23 mouse cellular contexts compared by ENCODE assay signal in genomic region chr7:120182891-120183290, GRCm38 (mm10). TPM values are rescaled to one million over a fixed set of nuclear protein-coding genes. Genes with fewer than 3 reads are reported as not detected.
"Had no signal": no experiment of that assay in that cellular context is flagged by ENCODE, and none has a peak within 500 bp of the region (broad histone marks: within the 10 kb centered on the region; RNA-seq: fewer than 3 reads in every experiment).

No protein-coding gene starts in this region.

- DNase-seq: retina, postnatal 1 day; right cerebral cortex, adult 18-20 months; right cerebral cortex, postnatal 14 days; right cerebral cortex, postnatal 25 days; right cerebral cortex, postnatal 4 days; spleen, adult 18-20 months; thymus, adult 18-20 months; thymus, adult 2 months; thymus, postnatal 14 days; thymus, postnatal 25 days; thymus, postnatal 36 days; thymus, postnatal 4 days had no signal

- H3K27ac ChIP-seq: neural tube, embryonic 13.5 days; neural tube, embryonic 15.5 days; stomach, embryonic 15.5 days; stomach, postnatal 0 days had no signal

- H3K9ac ChIP-seq: neural tube, embryonic 13.5 days; neural tube, embryonic 15.5 days; stomach, embryonic 15.5 days had no signal

- H3K4me3 ChIP-seq: neural tube, embryonic 13.5 days; neural tube, embryonic 15.5 days; stomach, embryonic 15.5 days had no signal

- H3K9me3 ChIP-seq: neural tube, embryonic 13.5 days; neural tube, embryonic 15.5 days; stomach, embryonic 15.5 days had no signal

- H3K4me1 ChIP-seq: neural tube, embryonic 13.5 days; neural tube, embryonic 15.5 days; stomach, embryonic 15.5 days had no signal

- H3K4me2 ChIP-seq: neural tube, embryonic 13.5 days; neural tube, embryonic 15.5 days; stomach, embryonic 15.5 days had no signal

- H3K36me3 ChIP-seq: neural tube, embryonic 13.5 days; neural tube, embryonic 15.5 days; stomach, embryonic 15.5 days had no signal

- H3K27me3 ChIP-seq: neural tube, embryonic 13.5 days; neural tube, embryonic 15.5 days; stomach, embryonic 15.5 days had no signal

RNA-seq across cellular contexts. Expression of gene Anks4b, which starts 9.2 kb away (rescaled TPM):
- polyA plus RNA-seq: neural tube, embryonic 13.5 days; neural tube, embryonic 14.5 days; neural tube, embryonic 15.5 days; spleen, adult 2 months; stomach, embryonic 14.5 days; urinary bladder, adult 2 months had no signal

RNA-seq across cellular contexts. Expression of gene Abca14, which starts 20.9 kb away (rescaled TPM):
- polyA plus RNA-seq: neural tube, embryonic 13.5 days; neural tube, embryonic 14.5 days; neural tube, embryonic 15.5 days; spleen, adult 2 months; stomach, embryonic 14.5 days; stomach, embryonic 15.5 days; stomach, embryonic 16.5 days; stomach, postnatal 0 days; thymus, adult 2 months; thymus, postnatal 0 days had no signal

RNA-seq across cellular contexts. Expression of gene Zp2, which starts 37.8 kb away (rescaled TPM):
- polyA plus RNA-seq: neural tube, embryonic 13.5 days; neural tube, embryonic 14.5 days; neural tube, embryonic 15.5 days; spleen, adult 2 months; stomach, embryonic 14.5 days; stomach, embryonic 15.5 days; stomach, postnatal 0 days; testis, adult 2 months; urinary bladder, adult 2 months had no signal
